Mouse (Mus musculus) thymus, postnatal 25 days (tissue): ENCODE measurements around the gene Pip5kl1.
A peak's percentile ranks its signal among the peaks of the same experiment; 100 is the strongest.

Source experiments
- DNase-seq: peaks from one replicate; pipeline ENCODE4 v3.0.0; 2022

Gene Pip5kl1

DNA sequence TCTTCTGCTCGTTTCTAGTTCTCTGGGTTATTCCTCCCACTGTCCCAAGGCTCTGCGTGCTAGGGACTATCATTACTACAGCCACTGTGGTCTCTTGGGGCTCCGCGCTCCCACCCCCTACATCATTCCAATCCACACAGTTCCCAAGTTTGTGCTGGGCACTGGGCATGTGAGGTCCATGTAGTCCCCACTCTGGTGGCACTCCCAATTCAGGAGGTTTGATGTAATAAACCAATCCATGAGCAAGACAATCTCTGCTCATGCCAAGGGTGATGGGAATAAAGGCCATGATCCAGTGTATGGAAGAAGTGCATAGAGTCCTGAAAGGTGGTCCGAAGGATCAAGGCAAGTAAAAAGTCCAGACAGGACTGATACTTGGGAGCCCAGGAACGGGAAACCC lies at the start of gene Pip5kl1:
Pip5kl1 (plus strand) TSS at position 301 of the 400 bp plus-strand sequence.
- no peak for DNase-seq

GRCm38 (mm10) chr2:32525816-32526215 lies 48.8 kb upstream of the Pip5kl1 start:
- no peak for DNase-seq

DNA sequence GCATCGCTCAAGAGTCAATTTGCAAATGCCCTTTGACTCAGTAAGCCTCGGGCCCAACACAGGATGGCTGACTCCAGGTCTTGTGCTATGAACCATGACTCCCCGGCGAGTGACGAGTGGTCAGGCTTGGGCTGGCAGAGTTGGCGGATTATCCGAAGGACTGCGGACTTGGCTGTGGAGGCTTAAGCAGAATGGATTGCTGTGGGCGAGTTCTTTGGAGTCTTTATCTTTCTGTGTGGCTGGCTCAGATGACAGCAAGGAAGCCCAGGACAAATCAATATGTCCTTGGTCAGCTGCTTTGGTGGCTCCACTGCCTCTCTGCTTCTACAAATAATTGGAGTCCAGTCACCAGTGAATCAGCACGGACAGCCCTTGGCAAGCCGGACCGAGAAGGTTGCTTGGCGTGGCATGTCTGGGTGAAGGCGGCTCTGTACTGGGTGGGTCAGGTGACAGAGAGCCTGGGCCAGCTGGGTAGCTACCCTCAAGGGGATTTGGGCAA lies 47.1 kb upstream of the Pip5kl1 start:
- DNase-seq: no peak

- no peak for DNase-seq
Observed at GRCm38 (mm10) chr2:32528326-32528725, 46.3 kb upstream of the Pip5kl1 start.

- no peak for DNase-seq
Observed at GRCm38 (mm10) chr2:32530479-32530878, 44.1 kb upstream of the Pip5kl1 start.

DNA sequence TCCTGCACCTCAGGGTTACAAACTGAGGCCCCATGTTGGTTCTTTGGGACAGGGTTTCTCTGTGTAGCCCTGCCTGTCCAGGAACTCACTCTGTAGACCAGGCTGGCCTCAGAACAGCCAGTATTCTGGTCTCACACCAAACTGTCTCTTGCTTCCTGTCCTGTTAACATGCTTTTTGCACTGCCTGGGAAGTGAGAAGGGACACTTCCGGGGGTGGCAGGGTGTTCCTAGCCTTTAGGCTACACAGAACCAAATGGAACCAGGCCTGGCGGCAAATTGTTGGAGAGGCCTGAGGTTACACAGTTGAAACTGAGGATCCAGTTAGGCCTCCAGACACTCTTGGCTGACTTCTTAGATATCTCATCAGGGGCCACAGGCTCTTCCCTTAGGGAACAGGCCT lies 41.4 kb upstream of the Pip5kl1 start:
- no peak for DNase-seq

DNA sequence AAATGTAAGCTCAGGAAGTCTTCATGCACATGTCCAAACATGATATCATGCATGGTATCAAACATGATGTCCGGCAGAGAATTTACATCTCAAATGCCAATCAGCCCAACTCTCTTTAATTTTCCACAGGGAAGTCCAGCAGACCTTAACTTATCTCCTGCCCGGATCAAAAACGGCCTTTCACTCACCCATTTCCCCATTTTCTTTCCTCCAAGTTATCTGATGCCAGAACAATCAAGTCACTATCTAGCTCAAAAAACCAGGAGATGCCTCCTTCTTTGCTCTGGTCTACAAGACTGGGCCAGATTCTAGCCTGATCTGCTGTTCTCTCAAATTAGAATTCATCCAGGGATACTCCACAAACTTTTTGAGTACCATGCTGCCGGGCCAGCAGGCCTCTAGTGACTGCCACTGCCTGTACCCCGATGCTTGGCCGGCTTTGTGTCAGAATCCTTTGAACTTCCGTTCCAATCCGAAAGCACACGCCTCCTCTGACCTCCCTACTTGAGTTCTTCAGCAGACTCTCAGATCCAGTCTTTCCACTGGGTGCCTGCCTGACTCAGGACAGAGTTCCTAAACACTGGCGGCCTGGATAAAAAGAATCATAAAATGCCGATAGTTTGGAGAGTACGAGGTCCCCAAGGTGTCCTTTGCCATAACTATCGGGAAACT lies 40.4 kb upstream of the Pip5kl1 start:
- DNase-seq: peak; percentile 50

DNA sequence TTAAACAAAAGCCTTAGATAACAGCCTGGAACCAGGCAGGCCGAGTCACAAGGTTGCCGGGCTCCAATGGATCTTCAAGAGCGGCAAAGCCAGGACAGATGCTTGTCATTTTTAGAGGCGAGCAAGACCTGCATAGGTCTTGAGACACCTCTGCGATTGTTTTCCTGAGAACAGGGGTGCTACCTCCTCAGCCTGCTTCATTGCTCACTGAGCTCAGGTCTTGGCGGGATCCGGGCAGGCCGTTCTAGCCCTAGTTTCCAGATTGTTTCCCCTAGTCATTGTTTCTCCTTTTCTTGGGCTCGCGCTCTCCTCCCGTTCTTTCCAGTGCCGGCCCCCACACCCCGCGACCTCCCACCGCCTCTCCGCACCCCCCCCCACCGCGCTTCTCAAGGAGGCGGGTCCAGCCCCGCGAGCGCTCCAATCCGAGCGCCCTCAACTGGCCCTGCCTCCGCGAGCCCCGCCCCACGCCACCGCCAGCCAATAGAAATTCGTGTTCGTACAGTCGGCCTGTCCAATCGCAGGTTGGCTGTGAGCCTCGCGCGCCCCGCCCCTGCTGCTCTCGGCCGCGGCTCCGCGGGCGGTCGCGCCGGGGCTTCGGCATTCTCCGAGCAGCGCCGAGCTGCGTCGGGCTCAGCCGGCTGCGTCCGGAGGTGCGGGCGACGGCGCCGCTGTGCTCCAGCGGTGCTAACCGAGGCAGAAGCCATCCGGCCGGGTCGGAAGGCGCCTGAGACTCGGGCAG lies 39.7 kb upstream of the Pip5kl1 start, which contains the start of gene Fam102a:
Fam102a (plus strand) TSS at position 600 of the 739 bp plus-strand sequence.
- DNase-seq: peak; percentile 99

DNA sequence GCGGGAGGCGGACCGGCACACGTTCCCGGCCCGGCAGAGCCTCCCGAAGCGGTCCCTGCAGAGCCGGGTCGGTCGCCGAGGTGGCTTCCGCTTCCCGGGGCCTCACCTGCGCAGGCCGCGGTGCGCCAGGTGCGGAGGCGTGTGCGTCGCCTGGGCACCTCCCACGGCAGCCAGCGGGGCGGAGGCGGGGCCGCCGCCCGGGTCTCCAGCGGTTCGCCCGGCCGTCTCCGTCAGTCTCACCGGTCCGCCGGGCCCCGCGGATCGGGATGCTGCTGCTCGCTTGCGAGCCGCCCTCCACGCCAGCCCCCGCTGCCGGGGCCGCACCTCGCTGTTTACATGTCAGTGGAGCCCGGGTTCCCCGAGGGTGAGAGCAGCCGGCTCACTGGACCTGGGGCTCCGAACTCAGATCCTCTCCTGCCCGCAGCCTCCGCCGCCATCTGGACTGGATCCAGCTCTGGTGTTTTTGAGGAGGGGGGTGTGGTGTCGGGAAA lies 39.1 kb upstream of the Pip5kl1 start:
- DNase-seq: no peak

DNA sequence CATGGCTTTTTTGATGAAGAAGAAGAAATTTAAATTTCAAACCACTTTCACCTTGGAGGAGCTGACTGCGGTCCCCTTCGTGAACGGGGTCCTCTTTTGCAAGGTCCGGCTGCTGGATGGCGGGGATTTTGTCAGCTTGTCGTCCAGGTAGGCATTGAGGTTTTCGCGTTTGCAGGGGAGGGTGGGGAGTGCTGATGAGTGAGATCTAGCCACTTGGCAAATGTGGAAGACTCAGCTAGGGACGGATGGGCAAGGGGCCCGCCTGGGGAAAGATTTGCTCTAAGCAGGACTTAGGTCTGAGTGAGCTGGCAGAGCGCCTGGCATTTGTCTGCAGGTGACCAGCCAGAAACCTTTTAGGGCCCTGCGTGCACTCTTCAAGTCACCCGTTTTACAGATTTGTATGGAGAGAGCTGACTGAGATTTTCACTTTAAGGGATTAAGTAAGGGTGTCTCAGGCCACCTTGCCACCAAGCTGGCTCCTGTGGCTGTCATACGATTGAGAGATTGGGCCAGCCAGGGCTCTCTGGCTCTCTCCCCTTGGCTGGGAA lies 38.4 kb upstream of the Pip5kl1 start:
- no peak for DNase-seq

DNA sequence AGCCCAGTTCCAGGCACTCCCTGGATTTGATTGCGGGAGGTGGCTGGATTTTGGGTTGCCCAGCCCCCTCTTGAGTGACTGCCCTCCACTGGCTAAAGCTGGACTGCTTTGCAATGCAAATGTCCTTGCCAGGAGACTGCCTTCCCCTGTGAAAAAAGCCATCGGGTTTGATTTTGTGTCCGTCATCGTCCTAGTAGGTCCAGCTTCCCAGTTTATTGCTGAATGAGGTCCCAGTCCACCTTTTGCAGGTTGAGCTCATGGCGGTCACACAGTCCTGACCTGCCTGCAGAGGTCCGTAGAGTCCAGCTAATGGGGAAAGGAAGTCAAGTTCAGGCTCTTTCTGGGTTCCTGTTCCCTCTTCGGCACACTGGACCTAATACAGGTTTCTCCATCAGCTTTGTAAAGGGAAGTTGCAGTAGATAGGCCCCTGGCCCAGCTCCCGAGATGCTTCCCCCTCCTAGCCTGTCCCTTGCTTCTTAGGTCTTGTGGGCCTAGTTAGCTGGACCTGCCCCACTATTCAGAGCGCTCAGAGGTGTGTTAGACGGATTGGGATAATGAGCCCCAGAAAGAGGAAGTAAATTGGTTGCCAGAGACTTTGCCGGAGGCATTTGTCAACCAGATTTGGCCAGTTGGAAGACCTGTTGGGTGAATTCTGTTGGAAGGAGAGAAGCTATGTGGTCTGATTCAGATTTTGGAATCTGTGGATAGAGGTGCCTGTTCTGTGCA lies 37.8 kb upstream of the Pip5kl1 start:
- DNase-seq: no peak

DNA sequence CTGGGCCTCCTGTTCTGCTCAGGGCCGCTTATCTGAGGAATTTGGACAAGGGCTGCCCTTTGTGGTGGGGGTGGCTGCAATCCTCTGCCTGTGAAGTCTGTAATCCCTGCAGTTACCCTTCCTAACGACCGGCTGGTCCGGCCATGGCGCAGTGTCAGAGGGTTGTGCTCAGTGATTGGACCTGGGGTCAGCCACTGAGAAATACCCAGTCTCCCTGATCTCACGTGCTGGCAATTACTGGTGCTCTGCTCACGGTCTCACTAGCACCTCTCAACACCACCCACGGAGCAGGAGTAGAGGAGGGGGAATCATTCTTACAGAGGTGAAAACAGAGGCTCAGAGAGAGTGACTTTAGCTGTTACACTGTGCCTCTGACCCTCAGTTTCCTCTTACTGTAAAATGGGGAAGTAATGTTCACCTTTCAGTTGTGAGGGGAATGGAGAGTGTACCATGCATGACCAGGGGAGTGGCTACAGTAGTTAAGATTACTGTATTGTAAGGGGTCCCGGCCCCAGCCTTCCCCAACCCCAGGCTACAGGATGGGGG lies 37.2 kb upstream of the Pip5kl1 start:
- no peak for DNase-seq

DNA sequence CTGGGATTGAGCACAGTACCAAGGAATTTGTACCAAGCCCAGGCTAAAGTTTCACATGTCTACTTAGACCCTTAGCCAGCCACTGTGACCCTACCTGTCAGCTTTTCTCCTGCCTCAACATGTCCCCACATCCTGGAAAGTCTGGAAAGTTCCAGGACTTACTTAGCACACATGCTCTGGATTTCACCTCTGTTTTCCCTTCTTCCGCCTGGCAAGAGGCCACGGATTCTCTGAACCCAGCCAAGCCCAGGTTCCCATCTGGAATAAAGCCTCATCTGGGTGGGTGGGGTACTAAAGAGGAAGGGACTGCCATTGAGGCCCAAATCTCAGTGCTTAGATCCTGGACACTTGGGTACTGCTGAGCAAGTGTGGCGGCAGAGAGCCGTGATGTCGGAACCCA lies 36.7 kb upstream of the Pip5kl1 start:
- no peak for DNase-seq

GRCm38 (mm10) chr2:32538461-32538860 lies 36.1 kb upstream of the Pip5kl1 start:
- no peak for DNase-seq

DNA sequence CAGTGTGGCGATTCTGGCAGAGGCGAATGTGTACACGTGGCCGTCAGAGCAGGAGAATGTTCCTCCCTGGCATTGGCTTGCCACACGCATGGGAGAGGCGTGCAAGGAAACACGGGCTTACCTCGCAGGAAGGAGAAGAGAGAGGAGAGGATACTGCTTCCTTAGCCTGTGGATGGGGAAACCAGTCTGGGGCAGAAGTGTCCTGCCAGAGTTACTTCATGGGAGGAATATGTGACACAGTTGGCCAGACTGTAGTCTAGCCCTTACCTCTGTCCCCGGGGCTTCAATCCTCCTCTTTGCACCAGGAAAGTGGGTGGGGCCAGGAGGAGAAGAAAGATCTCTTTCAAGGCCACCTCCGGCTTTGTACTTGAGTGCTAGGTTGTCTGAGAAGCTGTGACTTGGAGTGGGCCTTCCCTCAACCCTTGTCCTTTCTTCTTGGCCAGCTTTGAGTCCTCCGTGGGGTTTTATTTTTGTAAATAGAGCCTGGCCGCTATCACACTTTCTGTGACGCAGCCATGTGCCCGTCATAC lies 35.1 kb upstream of the Pip5kl1 start:
- no peak for DNase-seq

GRCm38 (mm10) chr2:32541333-32541908 lies 33.2 kb upstream of the Pip5kl1 start:
- DNase-seq: no peak

- peak; percentile 80 for DNase-seq
Observed at GRCm38 (mm10) chr2:32541986-32542573, 32.5 kb upstream of the Pip5kl1 start.

- DNase-seq: no peak
Observed at GRCm38 (mm10) chr2:32543031-32543449, 31.6 kb upstream of the Pip5kl1 start.

DNA sequence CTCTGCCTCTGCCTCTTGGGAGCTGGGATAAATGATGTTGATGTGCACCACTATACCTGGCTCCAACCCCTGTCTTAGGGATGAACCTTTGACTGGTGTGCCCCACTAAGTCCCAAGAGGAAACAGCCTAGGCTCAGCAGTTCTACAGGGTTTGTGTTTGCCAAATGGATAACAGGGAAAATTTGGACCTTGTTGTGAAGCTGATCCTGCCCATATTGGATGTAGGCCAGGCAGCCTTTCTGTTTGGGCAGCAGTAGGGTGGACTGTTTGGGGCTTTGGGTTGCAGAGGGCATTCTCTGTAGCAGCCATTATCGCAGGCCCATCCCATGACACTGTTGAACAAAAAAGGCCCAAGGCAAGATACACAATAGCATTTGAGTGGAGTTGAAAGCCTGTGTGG lies 27.6 kb upstream of the Pip5kl1 start:
- DNase-seq: no peak

DNA sequence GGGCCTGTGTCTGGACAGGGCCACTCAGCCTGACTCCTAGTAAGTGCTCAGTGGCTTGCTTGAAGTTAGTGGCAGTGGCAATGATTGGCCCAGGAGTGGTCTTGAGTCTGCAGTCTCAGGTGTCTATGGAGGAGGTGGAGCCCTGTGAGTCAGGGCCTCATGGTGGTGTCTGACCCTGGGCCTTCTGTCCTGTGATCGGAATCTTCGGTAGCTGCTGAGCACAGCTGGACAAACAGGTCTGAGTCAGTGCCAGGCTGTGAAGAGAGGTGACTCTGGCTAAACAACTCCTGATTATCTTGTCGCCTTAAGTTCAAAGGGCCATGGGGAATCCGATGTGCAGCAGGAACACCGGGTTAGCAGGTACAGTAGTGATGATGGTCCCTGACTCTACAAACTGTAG lies 27.2 kb upstream of the Pip5kl1 start:
- DNase-seq: no peak

DNA sequence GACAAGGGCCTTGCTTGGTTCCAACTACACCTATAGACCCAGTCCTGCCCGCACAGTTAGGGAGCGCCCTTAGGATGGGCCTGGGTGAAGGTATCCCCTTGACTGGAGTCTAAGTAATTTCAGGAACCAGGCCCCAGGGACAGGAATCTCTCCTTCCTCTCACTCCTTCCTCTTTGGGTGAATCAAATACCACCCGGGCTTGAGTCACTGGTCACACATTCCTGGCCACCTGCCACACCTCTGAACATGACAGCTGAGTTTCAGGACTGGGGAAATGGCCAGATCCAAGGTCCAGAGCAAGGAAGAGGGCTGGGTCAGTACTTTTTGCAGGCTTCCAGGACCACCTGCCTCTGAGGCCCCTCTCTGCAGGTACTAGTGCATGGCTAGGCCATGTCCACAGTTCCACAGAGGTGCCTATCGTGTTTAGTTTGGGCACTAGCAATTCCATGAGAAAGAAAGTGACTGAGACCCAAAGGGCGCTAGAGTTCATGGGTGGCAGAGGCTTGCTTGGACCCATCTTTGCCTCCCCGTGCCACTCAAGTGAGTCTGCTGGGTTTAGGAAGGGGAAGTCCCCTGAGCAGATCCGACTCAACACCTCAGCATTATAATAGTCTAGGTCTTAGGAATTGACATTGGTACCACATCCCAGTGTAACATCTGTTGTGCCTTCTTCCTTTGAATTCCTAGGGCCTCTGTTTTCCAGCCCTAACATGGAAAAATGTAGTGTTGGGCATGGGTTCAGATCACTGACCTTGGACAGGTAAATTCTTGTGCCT lies 26.4 kb upstream of the Pip5kl1 start:
- no peak for DNase-seq
